Mouse (Mus musculus): ENCODE data around the gene Evx1.

GRCm38 (mm10) chr6:52367067-52367466 lies 53.8 kb downstream of the Evx1 start:
- TF ChIP-seq ZNF384 (IDR thresholded peaks at IDR 0.05; ENCODE audit: low read depth, low read length) (no peak), ZC3H11A (IDR thresholded peaks at IDR 0.05; ENCODE audit: borderline replicate concordance, low read depth, low read length) (no peak), HCFC1 (IDR thresholded peaks at IDR 0.05; ENCODE audit: borderline replicate concordance, insufficient read depth, low read length) (no peak), MAFK (IDR thresholded peaks at IDR 0.05; ENCODE audit: insufficient read depth, low read depth, low read length) (no peak), CHD2 (IDR thresholded peaks at IDR 0.05; ENCODE audit: low read depth, low read length) (no peak)
